In genomic region chr11:80577747-80578640, GRCm38 (mm10) we compare ENCODE assay signal across 8 mouse cellular contexts.
DNase-seq lines count a peak whose midpoint lies in the region; ATAC-seq and TF ChIP-seq lines count a peak whose summit lies in the region.

No protein-coding gene starts in this region.

- DNase-seq in heart, embryonic 10.5 days (ENCODE audit: low spot score), result peak; percentile 82
- DNase-seq in cerebellum, postnatal 14 days, result peak; percentile 98 to 99
- DNase-seq in frontal cortex, postnatal 36 days (ENCODE audit: low spot score in 2 of 2), result peak; percentile 87 to 91
- DNase-seq in kidney, postnatal 36 days, result peak; percentile 51 to 77
- DNase-seq in lung, adult 2 months, result peak; percentile 30
- DNase-seq in ovary, postnatal 10 days (ENCODE audit: low spot score), result peak; percentile 28

- H3K4me1 ChIP-seq in heart, embryonic 10.5 days, result no peaks in the 10 kb centered on the region
- no peaks in the 10 kb centered on the region for H3K4me1 ChIP-seq in heart, embryonic 11.5 days (ENCODE audit: control insufficient read depth, insufficient read depth, low read length)
- H3K4me1 ChIP-seq in lung, adult 2 months (ENCODE audit: control insufficient read depth, insufficient read depth, low read length), result no peaks in the 10 kb centered on the region

- no peaks in the 10 kb centered on the region for H3K36me3 ChIP-seq in heart, embryonic 10.5 days
- H3K36me3 ChIP-seq in heart, embryonic 11.5 days (ENCODE audit: control insufficient read depth, insufficient read depth, low read length), result no peaks in the 10 kb centered on the region

- H3K27me3 ChIP-seq in heart, embryonic 10.5 days (ENCODE audit: insufficient read depth, poor library complexity, severe bottlenecking), result no peaks in the 10 kb centered on the region
- no peaks in the 10 kb centered on the region for H3K27me3 ChIP-seq in heart, embryonic 11.5 days (ENCODE audit: control insufficient read depth, insufficient read depth, low read length)

- no peak for ATAC-seq in heart, embryonic 11.5 days (replicated peaks; ENCODE audit: insufficient number of reproducible peaks, low FRiP score, low TSS enrichment)
- no peak for ATAC-seq in erythroid progenitor cell, adult 5-6 weeks (replicated peaks; ENCODE audit: low FRiP score, poor library complexity, severe bottlenecking)

- 47% methylated on average over 14 of the region's 14 CpGs for WGBS in heart, embryonic 10.5 days
- WGBS in heart, embryonic 11.5 days (ENCODE audit: insufficient replicate concordance), result 47% methylated on average over 14 of the region's 14 CpGs
- 41% methylated on average over 14 of the region's 14 CpGs for WGBS in lung, adult 2 months

- no peaks in the 10 kb centered on the region for H3K9me3 ChIP-seq in heart, embryonic 10.5 days
- H3K9me3 ChIP-seq in heart, embryonic 11.5 days (replicated peaks; ENCODE audit: control insufficient read depth, low read length), result no peaks in the 10 kb centered on the region

- no peak overlapping the region; the same call in 1 of the 2 replicates for H3K4me2 ChIP-seq in heart, embryonic 11.5 days

- no peak overlapping the region for H3K4me3 ChIP-seq in heart, embryonic 10.5 days
- H3K4me3 ChIP-seq in heart, embryonic 11.5 days (ENCODE audit: low read depth, low read length), result no peak overlapping the region
- H3K4me3 ChIP-seq in lung, adult 2 months (replicated peaks; ENCODE audit: extremely low read depth, low read depth, low read length), result no peak overlapping the region

- TF ChIP-seq POLR2A in lung, adult 2 months (IDR thresholded peaks at IDR 0.05; ENCODE audit: borderline replicate concordance, extremely low read depth, low read depth, low read length), result no peak

- no peak overlapping the region for H3K9ac ChIP-seq in heart, embryonic 11.5 days (ENCODE audit: low read depth, low read length)

- no peak overlapping the region for H3K27ac ChIP-seq in heart, embryonic 10.5 days
- no peak overlapping the region for H3K27ac ChIP-seq in heart, embryonic 11.5 days (ENCODE audit: low read depth, low read length)

- TF ChIP-seq CTCF in lung, adult 2 months (IDR thresholded peaks at IDR 0.05; ENCODE audit: insufficient read depth, low read length), result no peak

Comparison
In these comparisons a context has a peak if more than half of its experiments do, and no peak if none do; other contexts are left out.
1. DNase-seq: peak in every context shown above with its lines; median percentile 98 in cerebellum, postnatal 14 days; 89 in frontal cortex, postnatal 36 days; 82 in heart, embryonic 10.5 days; 64 in kidney, postnatal 36 days; 30 in lung, adult 2 months; 28 in ovary, postnatal 10 days.